Mouse (Mus musculus): ENCODE measurements around the gene Rela. TPM values are rescaled to one million over a fixed set of nuclear protein-coding genes. Genes with fewer than 3 reads are reported as not detected.

Rela gene
- total and polyA plus RNA-seq, 3 experiments, result 12.1 to 51.9 (median 21.0) TPM

- H3K4me1 ChIP-seq (ENCODE audit: control insufficient read depth in 1 of 2, insufficient read depth in 2 of 2), result peaks cover 0 to 6% of the 10 kb centered on the region in 2 experiments; a peak in 2 of 4 replicates
- H3K4me2 ChIP-seq (ENCODE audit: insufficient read depth, low read depth, poor library complexity, severe bottlenecking), result no peak overlapping the region
- in situ Hi-C loops (cut with MboI; ENCODE audit: low pct_ligation_motif_present, low pct_unique_long_range_greater_than_20kb, low sequenced_read_pairs) (no loop called here), dilution Hi-C loops (cut with MboI; ENCODE audit: extremely low pct_ligation_motif_present, extremely low pct_unique_long_range_greater_than_20kb, low sequenced_read_pairs) (no loop called here)
- no peaks in the 10 kb centered on the region for H3K9me3 ChIP-seq (replicated peaks; ENCODE audit: low read length)
- no peak for TF ChIP-seq ZC3H11A (IDR thresholded peaks at IDR 0.05; ENCODE audit: low read depth, low read length)
- TF ChIP-seq ZKSCAN1 (IDR thresholded peaks at IDR 0.05; ENCODE audit: borderline replicate concordance, low read depth, low read length), result no peak
- no peak for TF ChIP-seq ZMIZ1 (IDR thresholded peaks at IDR 0.05; ENCODE audit: low read depth, low read length)
- no peak for TF ChIP-seq E2F4 (IDR thresholded peaks at IDR 0.05; ENCODE audit: insufficient replicate concordance, low read depth, low read length)
- TF ChIP-seq KAT2A (IDR thresholded peaks at IDR 0.05; ENCODE audit: insufficient replicate concordance, low read length), result no peak
- no peak for TF ChIP-seq ELF1 (IDR thresholded peaks at IDR 0.05; ENCODE audit: low read depth, low read length)
- no peak for TF ChIP-seq RCOR1 (conservative IDR thresholded peaks at IDR 0.05; ENCODE audit: low read depth, low read length)
- TF ChIP-seq RAD21 (IDR thresholded peaks at IDR 0.05; ENCODE audit: low read depth, low read length), result no peak
- TF ChIP-seq BHLHE40 (IDR thresholded peaks at IDR 0.05; ENCODE audit: low read depth, low read length), result no peak
- no peak for TF ChIP-seq TCF12 (IDR thresholded peaks at IDR 0.05; ENCODE audit: low read depth, low read length)
- no peak for TF ChIP-seq GABPA (IDR thresholded peaks at IDR 0.05; ENCODE audit: insufficient replicate concordance, low read depth, low read length)
- no peak overlapping the region for H3K4me3 ChIP-seq (replicated peaks in 1 of 3; ENCODE audit: low read depth in 2 of 3, low read length in 2 of 3, poor library complexity in 1 of 3)
- DNase-seq (ENCODE audit: extremely low read depth), result no peak
- H3K79me2 ChIP-seq (replicated peaks; ENCODE audit: control insufficient read depth, extremely low read depth, insufficient read depth, poor library complexity, severe bottlenecking), result 0 out of 2 replicates have a peak, but pooled peaks cover under 1% of the 10 kb centered on the region
- H3K36me3 ChIP-seq (replicated peaks in 1 of 2; ENCODE audit: control insufficient read depth in 1 of 2, insufficient read depth in 1 of 2, low read length in 1 of 2), result peaks cover 80 to 90% of the 10 kb centered on the region in 2 experiments
- H3K27ac ChIP-seq (ENCODE audit: insufficient read depth, low read depth), result no peak overlapping the region
- no peaks in the 10 kb centered on the region for H3K27me3 ChIP-seq (replicated peaks)
- no peak overlapping the region for H3K9ac ChIP-seq (ENCODE audit: insufficient read depth, low read depth)
Measured at GRCm38 (mm10) chr19:5668372-5668771, 31.1 kb downstream of the Rela start.

- dilution Hi-C loops (cut with MboI; ENCODE audit: extremely low pct_ligation_motif_present, extremely low pct_unique_long_range_greater_than_20kb, low sequenced_read_pairs), result no loop called here
Measured at GRCm38 (mm10) chr19:5680432-5680831, 43.1 kb downstream of the Rela start.

GRCm38 (mm10) chr19:5684236-5684635, 47.0 kb downstream of the Rela start:
- in situ Hi-C loops (cut with MboI; ENCODE audit: low pct_ligation_motif_present, low pct_unique_long_range_greater_than_20kb, low sequenced_read_pairs) (no loop called here), dilution Hi-C loops (cut with MboI; ENCODE audit: extremely low pct_ligation_motif_present, extremely low pct_unique_long_range_greater_than_20kb, low sequenced_read_pairs) (no loop called here)
- H3K27me3 ChIP-seq (replicated peaks), result no peaks in the 10 kb centered on the region
- peaks cover 12% of the 10 kb centered on the region for H3K79me2 ChIP-seq (replicated peaks; ENCODE audit: control insufficient read depth, extremely low read depth, insufficient read depth, poor library complexity, severe bottlenecking)
- H3K4me2 ChIP-seq (ENCODE audit: insufficient read depth, low read depth, poor library complexity, severe bottlenecking), result no peak overlapping the region
- H3K9me3 ChIP-seq (replicated peaks; ENCODE audit: low read length), result no peaks in the 10 kb centered on the region
- H3K36me3 ChIP-seq (replicated peaks in 1 of 2; ENCODE audit: control insufficient read depth in 1 of 2, insufficient read depth in 1 of 2, low read length in 1 of 2), result peaks cover 73 to 79% of the 10 kb centered on the region in 2 experiments
- H3K9ac ChIP-seq (ENCODE audit: insufficient read depth, low read depth), result no peak overlapping the region
- peaks cover 7 to 10% of the 10 kb centered on the region in 2 experiments for H3K4me1 ChIP-seq (ENCODE audit: control insufficient read depth in 1 of 2, insufficient read depth in 2 of 2)
- TF ChIP-seq UBTF (IDR thresholded peaks at IDR 0.05; ENCODE audit: low read depth, low read length) (no peak), SMC3 (IDR thresholded peaks at IDR 0.05; ENCODE audit: low read depth, low read length) (no peak), USF1 (IDR thresholded peaks at IDR 0.05; ENCODE audit: low read depth, low read length) (no peak), NELFE (IDR thresholded peaks at IDR 0.05; ENCODE audit: low read depth, low read length) (no peak), MEF2A (IDR thresholded peaks at IDR 0.05; ENCODE audit: borderline replicate concordance, low read depth, low read length) (no peak), POLR2AphosphoS2 (IDR thresholded peaks at IDR 0.05; ENCODE audit: low read depth, low read length) (no peak), ELF1 (IDR thresholded peaks at IDR 0.05; ENCODE audit: low read depth, low read length) (no peak), CTCF (conservative IDR thresholded peaks at IDR 0.05 in 1 of 2, IDR thresholded peaks at IDR 0.05 in 1 of 2; ENCODE audit: low read depth in 2 of 2, low read length in 2 of 2) (no peak), JUND (conservative IDR thresholded peaks at IDR 0.05; ENCODE audit: low read depth, low read length) (no peak), MXI1 (IDR thresholded peaks at IDR 0.05; ENCODE audit: low read depth, low read length) (no peak), MAFK (IDR thresholded peaks at IDR 0.05; ENCODE audit: insufficient replicate concordance, low read length) (no peak), RAD21 (IDR thresholded peaks at IDR 0.05; ENCODE audit: low read depth, low read length) (no peak)
- H3K27ac ChIP-seq (ENCODE audit: insufficient read depth, low read depth), result no peak overlapping the region
- H3K4me3 ChIP-seq (replicated peaks in 1 of 3; ENCODE audit: low read depth in 2 of 3, low read length in 2 of 3, poor library complexity in 1 of 3), result no peak overlapping the region
- no peak for DNase-seq (ENCODE audit: extremely low read depth)

More at GRCm38 (mm10) chr19:5680432-5680831, 43.1 kb downstream of the Rela start:
- Histone ChIP-seq H3K9me3 (replicated peaks; ENCODE audit: low read length) (no peaks in the 10 kb centered on the region), H3K4me1 (ENCODE audit: control insufficient read depth in 1 of 2, insufficient read depth in 2 of 2) (no peaks in the 10 kb centered on the region), H3K9ac (ENCODE audit: insufficient read depth, low read depth) (no peak overlapping the region), H3K36me3 (replicated peaks in 1 of 2; ENCODE audit: control insufficient read depth in 1 of 2, insufficient read depth in 1 of 2, low read length in 1 of 2) (peaks cover 92% of the 10 kb centered on the region in 2 experiments), H3K79me2 (replicated peaks; ENCODE audit: control insufficient read depth, extremely low read depth, insufficient read depth, poor library complexity, severe bottlenecking) (no peaks in the 10 kb centered on the region), H3K4me3 (replicated peaks in 1 of 3; ENCODE audit: low read depth in 2 of 3, low read length in 2 of 3, poor library complexity in 1 of 3) (no peak overlapping the region), H3K27ac (ENCODE audit: insufficient read depth, low read depth) (no peak overlapping the region), H3K4me2 (ENCODE audit: insufficient read depth, low read depth, poor library complexity, severe bottlenecking) (no peak overlapping the region), H3K27me3 (replicated peaks) (no peaks in the 10 kb centered on the region)
- no peak for DNase-seq (ENCODE audit: extremely low read depth)
- TF ChIP-seq MYC (IDR thresholded peaks at IDR 0.05; ENCODE audit: low read depth, low read length) (no peak), BHLHE40 (IDR thresholded peaks at IDR 0.05; ENCODE audit: low read depth, low read length) (no peak), MAX (IDR thresholded peaks at IDR 0.05; ENCODE audit: low read length) (no peak)
- in situ Hi-C loops (cut with MboI; ENCODE audit: low pct_ligation_motif_present, low pct_unique_long_range_greater_than_20kb, low sequenced_read_pairs), result no loop called here

Measured in CH12.LX (cell line).